Mouse (Mus musculus): ENCODE measurements at regions not wholly inside any gene's neighbourhood (a gene's known extent, or its start where the extent isn't known, plus 50 kb on each side); places are given as distances from the start of the nearest gene placed in this dataset.

- no peaks in the 10 kb centered on the region for H3K27me3 ChIP-seq (replicated peaks; ENCODE audit: control insufficient read depth, insufficient read depth, low read length)
- WGBS: 36% methylated on average over 9 of the region's 9 CpGs
- no peaks in the 10 kb centered on the region for H3K4me1 ChIP-seq (ENCODE audit: control insufficient read depth, insufficient read depth, low read length)
- no peaks in the 10 kb centered on the region for H3K36me3 ChIP-seq (ENCODE audit: control insufficient read depth, insufficient read depth, low read length)
- no peak overlapping the region for H3K4me3 ChIP-seq (ENCODE audit: insufficient read depth, low read depth, low read length)
- peak; percentile 35 for DNase-seq
- no peak for TF ChIP-seq POLR2A (IDR thresholded peaks at IDR 0.05; ENCODE audit: low read depth, low read length)
- TF ChIP-seq CTCF (conservative IDR thresholded peaks at IDR 0.05; ENCODE audit: insufficient read depth, insufficient read length, low read depth, low read length): no peak
- peak overlapping the region; percentile 9; the same call in 1 of the 2 replicates for H3K27ac ChIP-seq (ENCODE audit: insufficient read depth, low read depth, low read length)
These were observed 184.7 kb downstream of the Nrp2 start for GRCm38 (mm10) chr1:62887585-62888483.

GRCm38 (mm10) chr1:62901375-62901774 lies 198.3 kb downstream of the Nrp2 start:
- Histone ChIP-seq H3K4me1 (ENCODE audit: control insufficient read depth, insufficient read depth, low read length) (no peaks in the 10 kb centered on the region), H3K4me3 (ENCODE audit: insufficient read depth, low read depth, low read length) (no peak overlapping the region), H3K36me3 (ENCODE audit: control insufficient read depth, insufficient read depth, low read length) (no peaks in the 10 kb centered on the region), H3K27ac (ENCODE audit: insufficient read depth, low read depth, low read length) (no peak overlapping the region), H3K27me3 (replicated peaks; ENCODE audit: control insufficient read depth, insufficient read depth, low read length) (no peaks in the 10 kb centered on the region)
- TF ChIP-seq POLR2A (IDR thresholded peaks at IDR 0.05; ENCODE audit: low read depth, low read length) (no peak), CTCF (conservative IDR thresholded peaks at IDR 0.05; ENCODE audit: insufficient read depth, insufficient read length, low read depth, low read length) (no peak)
- 37% methylated on average over 6 of the region's 6 CpGs for WGBS
- DNase-seq: peak; percentile 13

GRCm38 (mm10) chr1:62901871-62902270 lies 198.8 kb downstream of the Nrp2 start:
- Histone ChIP-seq H3K27me3 (replicated peaks; ENCODE audit: control insufficient read depth, insufficient read depth, low read length) (no peaks in the 10 kb centered on the region), H3K4me1 (ENCODE audit: control insufficient read depth, insufficient read depth, low read length) (no peaks in the 10 kb centered on the region), H3K36me3 (ENCODE audit: control insufficient read depth, insufficient read depth, low read length) (no peaks in the 10 kb centered on the region), H3K27ac (ENCODE audit: insufficient read depth, low read depth, low read length) (no peak overlapping the region), H3K4me3 (ENCODE audit: insufficient read depth, low read depth, low read length) (no peak overlapping the region)
- whole genome bisulfite sequencing: 70% methylated on average over 5 of the region's 5 CpGs
- TF ChIP-seq CTCF (conservative IDR thresholded peaks at IDR 0.05; ENCODE audit: insufficient read depth, insufficient read length, low read depth, low read length): no peak
- no peak for DNase-seq

GRCm38 (mm10) chr1:62902931-62903453 lies 199.9 kb downstream of the Nrp2 start:
- no peak overlapping the region for H3K27ac ChIP-seq (ENCODE audit: insufficient read depth, low read depth, low read length)
- TF ChIP-seq POLR2A (IDR thresholded peaks at IDR 0.05; ENCODE audit: low read depth, low read length): no peak
- no peak for TF ChIP-seq CTCF (conservative IDR thresholded peaks at IDR 0.05; ENCODE audit: insufficient read depth, insufficient read length, low read depth, low read length)
- H3K27me3 ChIP-seq (replicated peaks; ENCODE audit: control insufficient read depth, insufficient read depth, low read length): no peaks in the 10 kb centered on the region
- no peaks in the 10 kb centered on the region for H3K36me3 ChIP-seq (ENCODE audit: control insufficient read depth, insufficient read depth, low read length)
- no peak overlapping the region for H3K4me3 ChIP-seq (ENCODE audit: insufficient read depth, low read depth, low read length)
- 71% methylated on average over 6 of the region's 6 CpGs for WGBS
- DNase-seq: no peak
- H3K4me1 ChIP-seq (ENCODE audit: control insufficient read depth, insufficient read depth, low read length): no peaks in the 10 kb centered on the region

- no peak overlapping the region for H3K4me3 ChIP-seq (ENCODE audit: insufficient read depth, low read depth, low read length)
- H3K27ac ChIP-seq (ENCODE audit: insufficient read depth, low read depth, low read length): no peak overlapping the region
- no peaks in the 10 kb centered on the region for H3K4me1 ChIP-seq (ENCODE audit: control insufficient read depth, insufficient read depth, low read length)
- no peak for DNase-seq
- no peaks in the 10 kb centered on the region for H3K36me3 ChIP-seq (ENCODE audit: control insufficient read depth, insufficient read depth, low read length)
- H3K27me3 ChIP-seq (replicated peaks; ENCODE audit: control insufficient read depth, insufficient read depth, low read length): no peaks in the 10 kb centered on the region
- 56% methylated on average over 9 of the region's 9 CpGs for WGBS
- TF ChIP-seq CTCF (conservative IDR thresholded peaks at IDR 0.05; ENCODE audit: insufficient read depth, insufficient read length, low read depth, low read length) (no peak), POLR2A (IDR thresholded peaks at IDR 0.05; ENCODE audit: low read depth, low read length) (no peak)
These were observed 202.7 kb downstream of the Nrp2 start for GRCm38 (mm10) chr1:62905739-62906138.

GRCm38 (mm10) chr1:62907243-62907642 lies 204.2 kb downstream of the Nrp2 start:
- Histone ChIP-seq H3K27ac (ENCODE audit: insufficient read depth, low read depth, low read length) (no peak overlapping the region), H3K36me3 (ENCODE audit: control insufficient read depth, insufficient read depth, low read length) (no peaks in the 10 kb centered on the region), H3K27me3 (replicated peaks; ENCODE audit: control insufficient read depth, insufficient read depth, low read length) (no peaks in the 10 kb centered on the region), H3K4me1 (ENCODE audit: control insufficient read depth, insufficient read depth, low read length) (no peaks in the 10 kb centered on the region), H3K4me3 (ENCODE audit: insufficient read depth, low read depth, low read length) (no peak overlapping the region)
- no peak for DNase-seq
- 93% methylated on average over 10 of the region's 10 CpGs for WGBS
- no peak for TF ChIP-seq CTCF (conservative IDR thresholded peaks at IDR 0.05; ENCODE audit: insufficient read depth, insufficient read length, low read depth, low read length)
- no peak for TF ChIP-seq POLR2A (IDR thresholded peaks at IDR 0.05; ENCODE audit: low read depth, low read length)

Measured in kidney, adult 2 months (tissue).